Mouse (Mus musculus): ENCODE measurements around the gene Kmt2b. TPM values are rescaled to one million over a fixed set of nuclear protein-coding genes. Genes with fewer than 3 reads are reported as not detected.

Gene Kmt2b
- polyA plus RNA-seq, 1 experiment from 2014 or later: 9.8 TPM

GRCm38 (mm10) chr7:30549880-30550279 lies 38.6 kb downstream of the Kmt2b start:
- Histone ChIP-seq H3K9ac (no peak overlapping the region), H3K9me3 (no peaks in the 10 kb centered on the region), H3K27ac (replicated peaks) (no peak overlapping the region), H3K4me1 (replicated peaks) (peaks cover 15% of the 10 kb centered on the region), H3K4me3 (no peak overlapping the region), H3K4me2 (no peak overlapping the region), H3K36me3 (peaks cover 12% of the 10 kb centered on the region; the same call in 1 of the 2 replicates), H3K27me3 (no peaks in the 10 kb centered on the region)
- WGBS: 90% methylated on average over 2 of the region's 2 CpGs
- no peak for ATAC-seq (ENCODE audit: low FRiP score, low read depth)

- H3K4me2 ChIP-seq: no peak overlapping the region
- H3K27ac ChIP-seq (replicated peaks): no peak overlapping the region
- no peaks in the 10 kb centered on the region for H3K27me3 ChIP-seq
- no peak overlapping the region for H3K4me3 ChIP-seq
- H3K9ac ChIP-seq: no peak overlapping the region
- 98% methylated on average over 2 of the region's 2 CpGs for WGBS
- no peaks in the 10 kb centered on the region for H3K9me3 ChIP-seq
- H3K36me3 ChIP-seq: peaks cover 22% of the 10 kb centered on the region
- no peak for ATAC-seq (ENCODE audit: low FRiP score, low read depth)
- H3K4me1 ChIP-seq (replicated peaks): no peaks in the 10 kb centered on the region
These were observed 44.2 kb downstream of the Kmt2b start for GRCm38 (mm10) chr7:30544327-30544726.

- ATAC-seq (ENCODE audit: low FRiP score, low read depth): 0 out of 2 replicates have a peak, but pooled peaks have one; percentile 24
- Histone ChIP-seq H3K9me3 (no peaks in the 10 kb centered on the region), H3K9ac (no peak overlapping the region), H3K36me3 (peaks cover 13% of the 10 kb centered on the region), H3K4me3 (no peak overlapping the region), H3K27ac (replicated peaks) (no peak overlapping the region), H3K27me3 (no peaks in the 10 kb centered on the region), H3K4me1 (replicated peaks) (peaks cover 7% of the 10 kb centered on the region), H3K4me2 (no peak overlapping the region)
- WGBS: 94% methylated on average over 7 of the region's 7 CpGs
These were observed 48.0 kb downstream of the Kmt2b start for GRCm38 (mm10) chr7:30540572-30540971.

- no peaks in the 10 kb centered on the region for H3K9me3 ChIP-seq
- H3K27me3 ChIP-seq: no peaks in the 10 kb centered on the region
- peak within 1 kb of the TSS; percentile 94 for H3K9ac ChIP-seq
- H3K4me1 ChIP-seq (replicated peaks): peaks cover 47% of the 10 kb centered on the region
- peak; percentile 93 for ATAC-seq (ENCODE audit: low FRiP score, low read depth)
- H3K36me3 ChIP-seq: peaks cover 29% of the 10 kb centered on the region
- H3K4me2 ChIP-seq: peak within 1 kb of the TSS; percentile 86
- H3K27ac ChIP-seq (replicated peaks): peak within 1 kb of the TSS; percentile 97
- WGBS: under 1% methylated on average over 81 of the region's 84 CpGs
- H3K4me3 ChIP-seq: peak within 1 kb of the TSS; percentile 92
These were observed 53.6 kb downstream of the Kmt2b start, which contains the start of gene Arhgap33 for GRCm38 (mm10) chr7:30534633-30535577. Gene Arhgap33, minus strand, starts transcription at chr7:30535060.

- 3% methylated on average over 22 of the region's 26 CpGs for whole genome bisulfite sequencing
- no peaks in the 10 kb centered on the region for H3K27me3 ChIP-seq
- peaks cover 47% of the 10 kb centered on the region for H3K4me1 ChIP-seq (replicated peaks)
- peak overlapping the region; percentile 94 for H3K9ac ChIP-seq
- ATAC-seq (ENCODE audit: low FRiP score, low read depth): peak; percentile 52
- H3K9me3 ChIP-seq: no peaks in the 10 kb centered on the region
- H3K27ac ChIP-seq (replicated peaks): peak overlapping the region; percentile 97
- H3K4me2 ChIP-seq: peak overlapping the region; percentile 86
- H3K36me3 ChIP-seq: peaks cover 34% of the 10 kb centered on the region
- peak overlapping the region; percentile 92 for H3K4me3 ChIP-seq
These were observed 54.4 kb downstream of the Kmt2b start for GRCm38 (mm10) chr7:30533941-30534632.

- peaks cover 47% of the 10 kb centered on the region for H3K4me1 ChIP-seq (replicated peaks)
These were observed 55.6 kb downstream of the Kmt2b start for GRCm38 (mm10) chr7:30532931-30533330.

GRCm38 (mm10) chr7:30531291-30531815 lies 57.2 kb downstream of the Kmt2b start:
- Histone ChIP-seq H3K4me2 (peak overlapping the region; percentile 86), H3K36me3 (peaks cover 60% of the 10 kb centered on the region), H3K27me3 (no peaks in the 10 kb centered on the region), H3K9me3 (no peaks in the 10 kb centered on the region), H3K4me1 (replicated peaks) (peaks cover 47% of the 10 kb centered on the region), H3K4me3 (no peak overlapping the region), H3K27ac (replicated peaks) (no peak overlapping the region), H3K9ac (0 out of 2 replicates have a peak overlapping the region, but pooled peaks have one; percentile 8)
- ATAC-seq (ENCODE audit: low FRiP score, low read depth): no peak
- 80% methylated on average over 9 of the region's 9 CpGs for WGBS

More at GRCm38 (mm10) chr7:30532931-30533330, 55.6 kb downstream of the Kmt2b start:
- H3K4me3 ChIP-seq: peak overlapping the region; percentile 92
- WGBS: 5% methylated on average over 8 of the region's 8 CpGs
- peak overlapping the region; percentile 44 for H3K27ac ChIP-seq (replicated peaks)
- peak overlapping the region; percentile 94 for H3K9ac ChIP-seq
- ATAC-seq (ENCODE audit: low FRiP score, low read depth): no peak
- H3K9me3 ChIP-seq: no peaks in the 10 kb centered on the region
- no peaks in the 10 kb centered on the region for H3K27me3 ChIP-seq
- peak overlapping the region; percentile 86 for H3K4me2 ChIP-seq
- peaks cover 45% of the 10 kb centered on the region for H3K36me3 ChIP-seq

- H3K36me3 ChIP-seq: peaks cover 89% of the 10 kb centered on the region
- H3K27ac ChIP-seq (replicated peaks): no peak overlapping the region
- H3K9ac ChIP-seq: no peak overlapping the region
- no peaks in the 10 kb centered on the region for H3K9me3 ChIP-seq
- H3K4me1 ChIP-seq (replicated peaks): peaks cover 13% of the 10 kb centered on the region
- no peak for ATAC-seq (ENCODE audit: low FRiP score, low read depth)
- H3K4me3 ChIP-seq: no peak overlapping the region
- 84% methylated on average over 14 of the region's 14 CpGs for WGBS
- no peak overlapping the region for H3K4me2 ChIP-seq
- no peaks in the 10 kb centered on the region for H3K27me3 ChIP-seq
These were observed 61.5 kb downstream of the Kmt2b start for GRCm38 (mm10) chr7:30526981-30527380.

- H3K9me3 ChIP-seq: no peaks in the 10 kb centered on the region
- H3K4me3 ChIP-seq: no peak overlapping the region
- no peak overlapping the region for H3K4me2 ChIP-seq
- no peak overlapping the region for H3K9ac ChIP-seq
- H3K4me1 ChIP-seq (replicated peaks): peaks cover 7% of the 10 kb centered on the region
- ATAC-seq (ENCODE audit: low FRiP score, low read depth): no peak
- no peaks in the 10 kb centered on the region for H3K27me3 ChIP-seq
- peaks cover 84% of the 10 kb centered on the region for H3K36me3 ChIP-seq
- 33% methylated on average over 17 of the region's 17 CpGs for WGBS
- H3K27ac ChIP-seq (replicated peaks): no peak overlapping the region
These were observed 62.1 kb downstream of the Kmt2b start for GRCm38 (mm10) chr7:30526399-30526798.

GRCm38 (mm10) chr7:30525954-30526353 lies 62.6 kb downstream of the Kmt2b start:
- H3K27ac ChIP-seq (replicated peaks): no peak overlapping the region

GRCm38 (mm10) chr7:30524487-30524886 lies 64.0 kb downstream of the Kmt2b start:
- H3K27ac ChIP-seq (replicated peaks): no peak overlapping the region
- no peaks in the 10 kb centered on the region for H3K9me3 ChIP-seq
- H3K4me3 ChIP-seq: no peak overlapping the region
- H3K4me2 ChIP-seq: no peak overlapping the region
- H3K4me1 ChIP-seq (replicated peaks): no peaks in the 10 kb centered on the region
- H3K27me3 ChIP-seq: no peaks in the 10 kb centered on the region
- H3K9ac ChIP-seq: no peak overlapping the region
- ATAC-seq (ENCODE audit: low FRiP score, low read depth): no peak
- H3K36me3 ChIP-seq: peaks cover 65% of the 10 kb centered on the region
- 78% methylated on average over 6 of the region's 6 CpGs for WGBS

More at GRCm38 (mm10) chr7:30525954-30526353, 62.6 kb downstream of the Kmt2b start:
- no peaks in the 10 kb centered on the region for H3K9me3 ChIP-seq
- 41% methylated on average over 10 of the region's 10 CpGs for WGBS
- no peak overlapping the region for H3K4me2 ChIP-seq
- no peaks in the 10 kb centered on the region for H3K27me3 ChIP-seq
- H3K36me3 ChIP-seq: peaks cover 80% of the 10 kb centered on the region
- ATAC-seq (ENCODE audit: low FRiP score, low read depth): no peak
- peaks cover 3% of the 10 kb centered on the region; the same call in 1 of the 2 replicates for H3K4me1 ChIP-seq (replicated peaks)
- H3K4me3 ChIP-seq: no peak overlapping the region
- no peak overlapping the region for H3K9ac ChIP-seq
